ENCODE assay signal across 19 mouse cellular contexts in genomic region chr2:174661436-174662171, GRCm38 (mm10). TPM values are rescaled to one million over a fixed set of nuclear protein-coding genes. Genes with fewer than 3 reads are reported as not detected.
DNase-seq lines count a peak whose midpoint lies in the region; ATAC-seq and TF ChIP-seq lines count a peak whose summit lies in the region.
"Had no signal": no experiment of that assay in that cellular context is flagged by ENCODE, and none has a peak within 500 bp of the region (broad histone marks: within the 10 kb centered on the region; RNA-seq: fewer than 3 reads in every experiment).

No protein-coding gene starts in this region.

- DNase-seq in forebrain, embryonic 14.5 days (ENCODE audit: low spot score) = no peak
- peak; percentile 37 for DNase-seq in kidney, postnatal 0 days (ENCODE audit: low spot score)
- no peak for DNase-seq in kidney, postnatal 14 days
- peak; percentile 35 for DNase-seq in embryo, embryonic 9.5 days (ENCODE audit: extremely low spot score)
- DNase-seq in mesoderm, embryonic 11.5 days (ENCODE audit: low read depth, low spot score) = peak; percentile 34
- DNase-seq in cerebellum, adult 9-10 months = no peak
- DNase-seq in lung, postnatal 36 days = no peak
- DNase-seq: cerebellum, adult 9-11 months; gastrocnemius, postnatal 36 days; heart, postnatal 36 days; kidney, postnatal 4 days; lung, adult 2 months had no signal

- 66% methylated on average over 7 of the region's 7 CpGs for WGBS in forebrain, embryonic 16.5 days
- WGBS in forebrain, embryonic 14.5 days = 67% methylated on average over 7 of the region's 7 CpGs
- WGBS in kidney, postnatal 0 days = 20% methylated on average over 7 of the region's 7 CpGs

- no peaks in the 10 kb centered on the region for H3K27me3 ChIP-seq in forebrain, embryonic 16.5 days (replicated peaks; ENCODE audit: control insufficient read depth, insufficient read depth, low read length)
- H3K27me3 ChIP-seq in forebrain, embryonic 14.5 days (replicated peaks; ENCODE audit: control insufficient read depth, insufficient read depth, low read length) = no peaks in the 10 kb centered on the region
- no peaks in the 10 kb centered on the region for H3K27me3 ChIP-seq in kidney, postnatal 0 days (ENCODE audit: insufficient read depth, low read length)
- H3K27me3 ChIP-seq: heart, embryonic 13.5 days; intestine, embryonic 15.5 days; neural tube, embryonic 12.5 days had no signal

- ATAC-seq in forebrain, embryonic 16.5 days = 0 out of 2 replicates have a peak, but pooled peaks have one; percentile 6
- ATAC-seq in forebrain, embryonic 14.5 days = no peak
- ATAC-seq in kidney, postnatal 0 days (replicated peaks; ENCODE audit: low FRiP score, low read depth) = peak; percentile 62; the same call in 1 of the 2 replicates

- TF ChIP-seq CTCF in kidney, postnatal 0 days (IDR thresholded peaks at IDR 0.05; ENCODE audit: low read depth) = no peak

- no peak overlapping the region for H3K27ac ChIP-seq in forebrain, embryonic 16.5 days (ENCODE audit: low read length)
- H3K27ac ChIP-seq in forebrain, embryonic 14.5 days (ENCODE audit: low read depth, low read length) = no peak overlapping the region
- no peak overlapping the region for H3K27ac ChIP-seq in kidney, postnatal 0 days
- H3K27ac ChIP-seq: heart, embryonic 13.5 days; macrophage; neural tube, embryonic 12.5 days had no signal

- no peak overlapping the region for H3K4me2 ChIP-seq in forebrain, embryonic 16.5 days (ENCODE audit: low read length)
- no peak overlapping the region for H3K4me2 ChIP-seq in forebrain, embryonic 14.5 days (ENCODE audit: low read length)
- no peak overlapping the region for H3K4me2 ChIP-seq in kidney, postnatal 0 days (ENCODE audit: low read length)
- H3K4me2 ChIP-seq: heart, embryonic 13.5 days; intestine, embryonic 15.5 days; liver, embryonic 11.5 days; neural tube, embryonic 12.5 days had no signal

- H3K9me3 ChIP-seq in forebrain, embryonic 16.5 days (ENCODE audit: control insufficient read depth, low read length) = no peaks in the 10 kb centered on the region
- H3K9me3 ChIP-seq in forebrain, embryonic 14.5 days (replicated peaks; ENCODE audit: control insufficient read depth, low read length) = no peaks in the 10 kb centered on the region
- no peaks in the 10 kb centered on the region for H3K9me3 ChIP-seq in kidney, postnatal 0 days (replicated peaks; ENCODE audit: low read length)
- H3K9me3 ChIP-seq: heart, embryonic 13.5 days; intestine, embryonic 15.5 days; neural tube, embryonic 12.5 days had no signal

- H3K9ac ChIP-seq in forebrain, embryonic 16.5 days (replicated peaks; ENCODE audit: low read depth, low read length) = no peak overlapping the region
- no peak overlapping the region for H3K9ac ChIP-seq in forebrain, embryonic 14.5 days (ENCODE audit: low read length)
- H3K9ac ChIP-seq in kidney, postnatal 0 days (ENCODE audit: low read depth, low read length) = no peak overlapping the region
- H3K9ac ChIP-seq: heart, embryonic 13.5 days; intestine, embryonic 15.5 days; neural tube, embryonic 12.5 days had no signal

- no peak overlapping the region for H3K4me3 ChIP-seq in forebrain, embryonic 16.5 days (replicated peaks; ENCODE audit: low read length)
- H3K4me3 ChIP-seq in forebrain, embryonic 14.5 days (ENCODE audit: low read depth, low read length) = no peak overlapping the region
- no peak overlapping the region for H3K4me3 ChIP-seq in kidney, postnatal 0 days (replicated peaks; ENCODE audit: low read depth, low read length)
- H3K4me3 ChIP-seq: heart, embryonic 13.5 days; intestine, embryonic 15.5 days; neural tube, embryonic 12.5 days had no signal

- H3K36me3 ChIP-seq in forebrain, embryonic 16.5 days (ENCODE audit: control insufficient read depth, insufficient read depth) = no peaks in the 10 kb centered on the region
- no peaks in the 10 kb centered on the region for H3K36me3 ChIP-seq in forebrain, embryonic 14.5 days (ENCODE audit: control insufficient read depth, insufficient read depth, low read length)
- no peaks in the 10 kb centered on the region for H3K36me3 ChIP-seq in kidney, postnatal 0 days (ENCODE audit: insufficient read depth, low read length)
- H3K36me3 ChIP-seq: heart, embryonic 13.5 days; intestine, embryonic 15.5 days; neural tube, embryonic 12.5 days had no signal

- 0 out of 2 replicates have a peak, but pooled peaks cover 3% of the 10 kb centered on the region for H3K4me1 ChIP-seq in forebrain, embryonic 16.5 days (replicated peaks; ENCODE audit: control insufficient read depth, insufficient read depth, low read length)
- no peaks in the 10 kb centered on the region for H3K4me1 ChIP-seq in forebrain, embryonic 14.5 days (ENCODE audit: control insufficient read depth, insufficient read depth, low read length)
- no peaks in the 10 kb centered on the region for H3K4me1 ChIP-seq in kidney, postnatal 0 days (replicated peaks; ENCODE audit: insufficient read depth, low read length)
- H3K4me1 ChIP-seq: heart, embryonic 13.5 days had no signal

RNA-seq across cellular contexts. Expression of gene Zfp831, which starts 18.3 kb away (rescaled TPM):
- polyA plus RNA-seq in forebrain, embryonic 16.5 days (2015; fragmentation: Nextera tagmentation; extraction: Ambion mirVana) = not detected in 2 replicates
- not detected in 2 replicates for polyA plus RNA-seq in forebrain, embryonic 14.5 days (2014; fragmentation: Nextera tagmentation; extraction: Ambion mirVana)
- not detected in 2 replicates for polyA plus RNA-seq in kidney, postnatal 0 days (2015; fragmentation: Nextera tagmentation; extraction: Ambion mirVana)
- polyA plus RNA-seq: liver, embryonic 11.5 days; neural tube, embryonic 12.5 days; stomach, postnatal 0 days had no signal

Comparison
In these comparisons a context has a peak if more than half of its experiments do, and no peak if none do; other contexts are left out.
1. DNase-seq: peak in kidney, postnatal 0 days (single experiment), embryo, embryonic 9.5 days (single experiment) and mesoderm, embryonic 11.5 days (single experiment); none in forebrain, embryonic 14.5 days (single experiment), kidney, postnatal 14 days (single experiment), cerebellum, adult 9-10 months (single experiment) and lung, postnatal 36 days (single experiment).